Mouse (Mus musculus) embryonic facial prominence, embryonic 11.5 days (tissue): ENCODE measurements around the gene Rgs9. TPM values are rescaled to one million over a fixed set of nuclear protein-coding genes. Genes with fewer than 3 reads are reported as not detected.
A peak's percentile ranks its signal among the peaks of the same experiment; 100 is the strongest.

ENCODE experiments used
- ATAC-seq: fragments of 200-750 bp; cut with Nextera tagmentation; replicated peaks from 2 replicates; pipeline ENCODE4 v1.8.0; 2017; ENCODE audit warnings: low read depth; ENCODE audit not compliant: insufficient number of reproducible peaks, low FRiP score, low TSS enrichment
- DNase-seq: peaks from one replicate; pipeline ENCODE4 v3.0.0-alpha.2; 2015; ENCODE audit warnings: low spot score
- H3K27ac ChIP-seq: fragments of 300-500 bp; sonication (generic); replicated peaks from 2 replicates; pipeline ENCODE4 v1.5.1; 2014; ENCODE audit warnings: mild to moderate bottlenecking, low read depth, low read length, control low read depth
- H3K27me3 ChIP-seq: fragments of 300-500 bp; sonication (generic); 2 replicates; pipeline ENCODE4 v1.6.1; 2014; ENCODE audit warnings: mild to moderate bottlenecking, low read length, moderate library complexity, mixed read lengths; ENCODE audit not compliant: control insufficient read depth, insufficient read depth
- H3K36me3 ChIP-seq: fragments of 300-500 bp; sonication (generic); replicated peaks from 2 replicates; pipeline ENCODE4 v1.6.1; 2014; ENCODE audit warnings: low read depth, mild to moderate bottlenecking, low read length, moderate library complexity, mixed read lengths; ENCODE audit not compliant: control insufficient read depth, insufficient read depth
- H3K4me1 ChIP-seq: fragments of 300-500 bp; sonication (generic); 2 replicates; pipeline ENCODE4 v1.6.1; 2014; ENCODE audit warnings: low read length, mixed read lengths; ENCODE audit not compliant: control insufficient read depth, insufficient read depth
- H3K4me2 ChIP-seq: fragments of 300-500 bp; sonication (generic); 2 replicates; pipeline ENCODE4 v1.6.1; 2014; ENCODE audit warnings: low read depth, mild to moderate bottlenecking, control low read depth, low read length, moderate library complexity
- H3K4me3 ChIP-seq: fragments of 300-500 bp; sonication (generic); 2 replicates; pipeline ENCODE4 v1.5.1; 2014; ENCODE audit warnings: low read depth, low read length, control low read depth
- H3K9ac ChIP-seq: fragments of 300-500 bp; sonication (generic); replicated peaks from 2 replicates; pipeline ENCODE4 v1.6.1; 2014; ENCODE audit warnings: mild to moderate bottlenecking, control low read depth, low read length
- H3K9me3 ChIP-seq: fragments of 300-500 bp; sonication (generic); replicated peaks from 2 replicates; pipeline ENCODE4 v1.6.1; 2016; ENCODE audit warnings: mild to moderate bottlenecking, low read length, inconsistent platforms, mixed read lengths; ENCODE audit not compliant: control insufficient read depth
- WGBS: fragments of 180-500 bp; shearing (Covaris S2); extraction: QIAGEN DNeasy Blood & Tissue Kit; methylation state at CpG from one replicate; pipeline ENCODE4 v1.1.7; 2014; 5-methylcytosine and 5-hydroxymethylcytosine counted together
- polyA plus RNA-seq: library from polyadenylated mRNA; unstranded; fragments of >200 nt; fragmentation: Nextera tagmentation; extraction: Ambion mirVana; gene quantifications from 2 replicates; pipeline ENCODE4 v1.2.1, GENCODE M21; 2014

Rgs9 gene
- polyA plus RNA-seq, 1 experiment from 2014 or later, result 0.73 TPM

GRCm38 (mm10) chr11:109178788-109179518 is 119.0 kb downstream of the Rgs9 start:
- Histone ChIP-seq H3K4me1 (no peaks in the 10 kb centered on the region), H3K27me3 (no peaks in the 10 kb centered on the region), H3K27ac (no peak overlapping the region), H3K4me3 (no peak overlapping the region), H3K4me2 (no peak overlapping the region), H3K36me3 (no peaks in the 10 kb centered on the region), H3K9me3 (no peaks in the 10 kb centered on the region), H3K9ac (no peak overlapping the region)
- DNase-seq (peak; percentile 66), ATAC-seq (no peak)
- WGBS, result 55% methylated on average over 8 of the region's 8 CpGs

GRCm38 (mm10) chr11:109175376-109175969 is 122.5 kb downstream of the Rgs9 start:
- H3K9ac ChIP-seq, result no peak overlapping the region
- no peaks in the 10 kb centered on the region for H3K36me3 ChIP-seq
- no peak overlapping the region for H3K4me3 ChIP-seq
- WGBS, result 89% methylated on average over 8 of the region's 8 CpGs
- H3K27me3 ChIP-seq, result no peaks in the 10 kb centered on the region
- no peak overlapping the region for H3K4me2 ChIP-seq
- no peak for ATAC-seq
- no peaks in the 10 kb centered on the region for H3K4me1 ChIP-seq
- no peaks in the 10 kb centered on the region for H3K9me3 ChIP-seq
- no peak overlapping the region for H3K27ac ChIP-seq
- DNase-seq, result no peak

Other genes with a start within 250 kb of the Rgs9 start
- not detected in 2 replicates for gene E030025P04Rik, start 153.8 kb downstream of the Rgs9 start, polyA plus RNA-seq
- gene Gna13, start 64.7 kb upstream of the Rgs9 start, polyA plus RNA-seq, result 20.8 and 20.9 TPM in 2 replicates
- not detected in 2 replicates for gene 9930022D16Rik, start 115.8 kb upstream of the Rgs9 start, polyA plus RNA-seq
- 46.8 and 48.7 TPM in 2 replicates for gene Amz2, start 127.8 kb upstream of the Rgs9 start, polyA plus RNA-seq
- gene Arsg, start 175.2 kb upstream of the Rgs9 start, polyA plus RNA-seq, result 1.9 and 3.1 TPM in 2 replicates
- 3.3 and 3.7 TPM in 2 replicates for gene Slc16a6, start 175.5 kb upstream of the Rgs9 start, polyA plus RNA-seq